Mouse (Mus musculus) urinary bladder, postnatal 25 days (tissue): ENCODE data around the gene Lims1.

Source experiments
- DNase-seq: peaks from one replicate; pipeline ENCODE4 v3.0.0; 2022; ENCODE audit warnings: low spot score

The Lims1 gene

GRCm38 (mm10) chr10:58446384-58447279, 123.4 kb downstream of the Lims1 start, which contains the start of gene Ranbp2:
Gene Ranbp2 (plus strand): TSS chr10:58446920.
- peak; percentile 95 for DNase-seq

- no peak for DNase-seq
Observed at GRCm38 (mm10) chr10:58447280-58447781, 124.1 kb downstream of the Lims1 start.

GRCm38 (mm10) chr10:58451575-58451974, 128.3 kb downstream of the Lims1 start:
- DNase-seq, result no peak

DNA sequence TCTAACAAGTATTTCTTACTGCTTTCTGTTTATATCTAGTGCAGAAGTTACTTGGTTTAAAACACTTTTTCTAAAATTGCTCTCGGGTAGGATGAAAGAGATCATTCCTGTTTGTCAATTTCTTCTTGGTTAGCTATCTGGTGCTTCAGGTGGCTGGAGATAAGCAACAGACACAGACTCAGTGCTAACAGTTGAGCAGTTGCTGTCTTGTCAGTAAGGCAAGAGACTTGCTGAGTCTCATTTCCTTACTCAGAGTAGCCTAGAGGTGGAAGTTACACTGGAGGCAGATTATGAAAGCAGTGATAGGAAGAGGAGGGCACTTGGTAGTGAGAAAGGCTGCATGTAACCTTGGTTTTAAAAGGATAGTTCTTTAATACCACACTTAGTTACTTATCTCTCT, 128.9 kb downstream of the Lims1 start:
- DNase-seq, result no peak

GRCm38 (mm10) chr10:58459896-58460295, 136.6 kb downstream of the Lims1 start:
- DNase-seq, result no peak
